Mouse (Mus musculus) ovary, adult 10 weeks (tissue): ENCODE results near the gene Gm2007. TPM values are rescaled to one million over a fixed set of nuclear protein-coding genes. Genes with fewer than 3 reads are reported as not detected.

ENCODE experiments used
- polyA plus RNA-seq: library from polyadenylated mRNA; stranded (reverse); fragments of 350-450 nt; fragmentation: Illumina TruSeq; extraction: RNeasy Lipid Tissue Mini Kit (QIAGEN cat#74804); gene quantifications from one replicate; pipeline ENCODE4 v1.2.3, GENCODE M21; 2014

Gm2007 gene
- polyA plus RNA-seq, result 2.4 TPM

DNA sequence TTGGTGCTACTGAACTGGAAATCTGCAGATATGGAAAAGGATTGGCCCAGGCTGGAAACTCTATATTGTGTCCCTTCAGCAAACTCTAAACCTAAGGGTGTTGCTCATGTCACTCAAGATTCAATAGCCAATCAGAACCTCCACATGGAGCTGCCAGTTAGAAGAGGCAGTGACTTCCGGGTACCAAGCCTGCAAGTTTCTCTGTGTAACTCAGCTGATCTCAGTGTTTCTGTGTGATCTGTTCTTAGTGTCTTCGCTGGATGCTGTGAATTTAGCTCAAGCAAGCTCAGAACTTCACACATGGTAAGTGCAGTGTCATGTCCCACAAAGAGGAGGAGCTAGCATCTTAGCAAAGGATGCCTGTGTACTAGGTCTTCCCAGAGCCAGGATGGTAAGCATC is at the start of gene Gm2007:
Gene Gm2007, plus strand, starts transcription at position 301 of the 400 bp plus-strand sequence.

DNA sequence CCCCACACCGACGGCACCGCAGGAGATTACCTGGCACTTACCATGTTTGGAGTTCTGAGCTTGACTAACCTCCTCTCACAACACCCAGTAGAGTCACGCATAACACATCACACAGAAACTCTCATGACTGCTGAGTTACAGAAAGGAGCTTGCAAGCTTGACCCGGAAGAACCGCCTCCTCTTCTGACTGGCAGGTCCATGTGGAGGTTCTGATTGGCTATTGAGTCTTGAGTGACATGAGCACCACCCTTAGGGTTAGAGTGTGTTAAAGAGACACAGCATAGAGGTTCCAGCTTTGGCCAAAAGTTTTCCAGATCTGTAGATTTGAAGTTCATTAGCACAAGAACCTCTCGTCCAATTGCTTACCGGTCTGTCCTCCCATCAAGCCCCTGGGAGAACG is 37.8 kb upstream of the Gm2007 start, which contains the start of gene Zfp969:
Gene Zfp969, minus strand, starts transcription at position 101 of the 400 bp plus-strand sequence.

DNA sequence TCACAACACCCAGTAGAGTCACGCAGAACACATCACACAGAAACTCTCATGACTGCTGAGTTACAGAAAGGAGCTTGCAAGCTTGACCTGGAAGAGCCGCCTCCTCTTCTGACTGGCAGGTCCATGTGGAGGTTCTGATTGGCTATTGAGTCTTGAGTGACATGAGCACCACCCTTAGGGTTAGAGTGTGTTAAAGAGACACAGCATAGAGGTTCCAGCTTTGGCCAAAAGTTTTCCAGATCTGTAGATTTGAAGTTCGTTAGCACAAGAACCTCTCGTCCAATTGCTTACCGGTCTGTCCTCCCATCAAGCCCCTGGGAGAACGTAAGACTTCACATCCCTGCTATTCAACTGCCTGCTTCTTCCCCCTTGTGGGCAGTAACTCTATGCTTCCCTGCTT is 59.7 kb downstream of the Gm2007 start, which contains the start of gene Gm14288:
Gene Gm14288, minus strand, starts transcription at position 101 of the 400 bp plus-strand sequence.

Other genes starting within 250 kb of the Gm2007 start
- 2.4 TPM for gene Gm11007, start 97.6 kb upstream of the Gm2007 start, polyA plus RNA-seq
- not detected for gene Zfp969, start 37.9 kb upstream of the Gm2007 start, polyA plus RNA-seq
- 12.0 TPM for gene Gm14288, start 59.6 kb downstream of the Gm2007 start, polyA plus RNA-seq
- 56.7 TPM for gene Gm6710, start 127.7 kb downstream of the Gm2007 start, polyA plus RNA-seq
- gene Zfp966, start 189.6 kb downstream of the Gm2007 start, polyA plus RNA-seq, result 60.9 TPM
- gene Gm2026, start 223.8 kb downstream of the Gm2007 start, polyA plus RNA-seq, result 67.9 TPM